Mouse (Mus musculus) lung, postnatal 4 days (tissue): Measurements from ENCODE around the gene Lin7a.

Source experiments
- DNase-seq, 2 experiments: peaks; one replicate each; pipeline ENCODE4 v3.0.0; 2021

Lin7a gene

DNA sequence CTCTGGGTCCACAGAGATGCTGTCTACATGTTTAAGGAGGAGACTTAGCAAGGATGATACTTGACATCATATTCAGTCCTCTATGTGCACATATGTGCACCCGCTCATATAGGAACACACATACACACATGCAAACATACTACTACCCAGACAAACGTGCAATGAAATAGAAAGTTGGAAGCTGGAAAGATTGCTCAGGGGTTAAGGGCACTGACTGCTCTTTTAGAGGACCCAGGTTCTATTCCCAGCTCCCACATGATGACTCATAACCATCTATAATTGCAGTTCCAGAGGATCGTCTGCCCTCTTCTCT is 19.0 kb upstream of the Lin7a start:
- DNase-seq: no peak

DNA sequence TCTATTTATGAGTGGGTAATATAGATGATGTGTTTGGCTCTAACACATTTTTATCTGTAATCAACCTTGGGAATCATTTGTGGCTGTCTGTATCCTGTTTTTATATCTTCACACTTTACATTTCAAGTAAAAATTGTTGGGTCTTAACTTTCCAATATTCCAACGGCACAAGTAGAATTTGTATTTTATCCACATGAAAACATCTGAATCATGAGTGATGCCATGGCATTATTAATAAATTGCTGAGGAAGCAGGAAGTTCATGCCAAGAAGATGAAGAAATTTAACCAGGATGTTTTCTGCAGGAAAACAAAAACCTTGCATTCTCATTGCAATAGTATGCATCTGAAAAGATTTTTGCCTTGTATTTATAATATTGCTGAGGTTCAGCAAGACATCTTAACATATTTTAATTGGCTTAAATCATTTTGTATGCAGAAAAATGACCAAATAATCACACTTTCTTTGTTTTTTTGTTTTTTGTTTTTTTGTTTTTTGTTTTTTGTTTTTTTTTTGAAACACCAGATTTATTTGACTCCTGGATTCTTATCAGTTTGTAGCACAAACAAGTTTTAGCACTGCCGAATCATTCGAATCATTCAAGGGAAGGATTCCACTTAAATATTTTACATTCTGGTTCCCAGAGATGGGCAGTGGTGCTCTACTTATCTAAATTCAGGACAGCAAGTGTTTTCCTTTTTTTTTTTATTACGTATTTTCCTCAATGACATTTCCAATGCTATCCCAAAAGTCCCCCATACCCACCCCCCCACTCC is 18.1 kb upstream of the Lin7a start:
- DNase-seq: no peak

DNA sequence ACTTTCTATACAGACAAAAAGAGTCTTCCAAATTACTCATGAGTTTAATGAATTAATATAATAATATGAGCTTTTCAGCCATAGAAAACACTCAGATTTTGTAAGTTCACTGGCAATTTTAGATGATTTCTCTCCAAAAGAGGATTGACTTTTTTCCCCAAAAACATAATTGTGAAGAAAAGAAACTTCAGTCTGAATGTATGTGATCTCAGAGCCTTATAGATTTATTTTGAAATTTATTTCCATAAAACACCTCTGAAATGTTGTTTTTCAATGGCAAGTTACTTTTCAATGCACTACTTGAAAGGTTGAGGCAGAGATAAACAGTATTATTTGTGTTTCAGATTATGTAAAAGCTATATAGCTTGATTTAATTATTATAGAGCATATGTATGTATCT is 16.8 kb upstream of the Lin7a start:
- DNase-seq: no peak

DNA sequence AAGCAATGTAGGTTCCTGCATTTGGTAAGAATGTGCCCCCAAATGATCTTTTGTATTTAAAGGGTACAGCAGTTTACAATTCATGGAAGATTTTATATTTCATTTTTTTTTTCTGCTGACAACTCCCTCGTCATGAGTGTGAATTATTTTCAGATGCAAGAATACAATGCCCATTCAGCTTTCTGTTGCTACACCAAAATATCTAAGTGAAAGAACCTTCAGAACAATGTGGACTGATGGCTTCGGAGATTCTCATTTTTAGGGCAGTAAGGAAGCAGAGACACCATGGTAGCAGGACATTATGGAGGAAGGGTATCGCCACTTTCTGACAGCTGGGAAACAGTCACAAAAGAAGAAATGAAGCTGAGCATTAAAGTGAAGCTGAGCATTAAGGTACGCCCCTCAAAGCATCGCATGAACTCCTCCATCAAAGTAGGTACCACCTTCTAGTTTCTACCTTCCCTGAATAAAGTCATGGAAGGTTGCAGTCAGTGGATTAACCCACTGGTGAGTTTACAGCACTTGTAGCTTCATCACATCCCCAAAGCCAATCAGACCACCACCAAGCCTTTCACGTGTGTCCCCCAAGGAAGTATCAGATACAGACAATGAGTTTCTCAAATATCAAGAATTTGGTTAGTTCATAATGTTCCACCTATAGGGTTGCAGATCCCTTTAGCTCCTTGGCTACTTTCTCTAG is 16.0 kb upstream of the Lin7a start:
- DNase-seq: no peak

DNA sequence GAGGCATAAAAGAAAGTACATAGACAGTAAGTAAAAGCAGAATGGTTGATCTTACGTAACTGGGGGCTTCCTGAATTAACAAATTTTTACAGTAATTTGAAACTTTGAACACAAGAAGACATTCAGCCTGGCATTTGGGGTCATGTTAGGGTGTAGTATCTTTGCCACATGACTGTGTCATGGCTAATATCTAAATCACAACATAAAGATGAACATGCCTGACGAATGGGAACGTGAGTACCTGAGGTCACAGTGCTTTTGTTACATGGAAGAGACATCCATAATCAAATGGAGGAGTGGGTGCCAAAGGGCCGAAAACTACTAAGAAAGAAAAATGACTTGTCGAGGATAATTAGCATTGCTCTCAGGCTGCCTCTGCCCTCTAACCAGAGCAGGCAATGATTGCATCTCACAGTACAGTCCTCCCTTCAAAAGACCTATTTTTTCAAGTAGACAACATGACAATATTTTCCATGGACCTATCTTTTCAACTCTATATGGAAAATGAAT is 15.0 kb upstream of the Lin7a start:
- DNase-seq: no peak

DNA sequence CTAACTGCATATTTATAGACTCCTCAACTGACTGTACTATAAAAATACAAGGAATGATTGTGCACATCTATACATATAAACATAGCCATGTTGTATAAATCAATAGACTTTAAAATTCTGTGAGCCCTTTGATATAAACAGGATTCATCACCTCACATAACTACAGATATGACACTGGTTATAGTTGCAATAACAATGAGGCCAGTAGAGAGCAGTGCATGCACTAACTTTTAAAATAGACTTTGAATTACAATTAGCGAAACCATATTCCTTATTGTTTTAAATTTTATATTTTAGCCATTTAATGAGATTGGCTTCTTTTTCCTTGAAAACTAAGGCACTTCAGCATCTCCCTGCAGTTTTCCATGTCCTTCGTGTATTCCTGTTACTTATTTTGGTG is 11.1 kb upstream of the Lin7a start:
- DNase-seq: no peak

DNA sequence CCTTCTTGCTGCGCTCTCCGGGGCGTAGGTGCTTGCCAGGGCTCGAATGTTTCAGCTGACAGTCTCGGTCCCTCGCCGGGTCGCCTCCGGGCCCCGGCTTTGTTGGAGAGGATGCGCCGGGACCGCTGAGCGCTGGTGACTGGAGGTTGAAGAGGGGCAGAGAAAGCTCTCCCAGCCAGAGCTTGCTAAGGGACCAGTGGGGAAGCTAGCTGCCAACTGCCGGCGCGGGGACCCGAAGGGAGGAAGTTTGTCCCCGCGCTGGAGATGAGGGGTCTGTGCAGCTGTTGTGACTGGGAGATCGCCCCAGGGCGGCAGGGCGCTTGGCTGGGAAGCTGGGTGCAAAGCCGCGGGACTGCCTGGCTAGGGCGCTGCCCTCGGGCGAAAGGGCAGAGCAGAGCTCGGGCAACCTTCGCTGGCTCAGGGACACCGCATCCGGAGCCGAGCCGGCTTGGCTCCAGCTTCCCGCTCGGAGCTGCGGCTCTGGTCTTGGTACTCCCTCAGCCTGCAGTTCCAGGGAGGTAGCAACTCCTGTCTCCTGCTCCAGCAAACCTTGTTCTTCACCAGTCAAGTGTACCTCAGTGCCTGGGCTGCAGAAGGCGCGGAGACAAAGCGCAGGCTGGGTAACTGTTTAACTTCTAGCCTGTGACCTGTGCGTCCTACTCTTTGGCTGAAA is 781 bp downstream of the Lin7a start:
- DNase-seq: peak; percentile 25 to 32

DNA sequence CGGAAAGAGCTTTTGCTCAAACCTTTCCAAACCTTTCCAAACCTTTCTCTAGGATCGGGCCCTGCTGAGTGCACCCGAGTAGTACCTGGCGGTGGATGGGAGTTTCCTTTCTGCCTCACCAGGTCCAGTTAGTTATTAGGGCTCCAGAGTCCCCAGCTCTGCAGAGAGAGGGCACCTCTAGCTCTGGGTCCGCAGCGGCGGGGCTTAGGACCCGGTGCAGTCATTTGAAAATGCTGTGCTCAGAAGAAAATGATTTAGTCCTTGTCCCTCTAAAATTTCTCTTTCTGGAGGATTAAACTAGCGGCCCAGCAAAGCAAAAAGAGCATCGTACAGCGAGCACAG is 1.3 kb downstream of the Lin7a start:
- DNase-seq: no peak

DNA sequence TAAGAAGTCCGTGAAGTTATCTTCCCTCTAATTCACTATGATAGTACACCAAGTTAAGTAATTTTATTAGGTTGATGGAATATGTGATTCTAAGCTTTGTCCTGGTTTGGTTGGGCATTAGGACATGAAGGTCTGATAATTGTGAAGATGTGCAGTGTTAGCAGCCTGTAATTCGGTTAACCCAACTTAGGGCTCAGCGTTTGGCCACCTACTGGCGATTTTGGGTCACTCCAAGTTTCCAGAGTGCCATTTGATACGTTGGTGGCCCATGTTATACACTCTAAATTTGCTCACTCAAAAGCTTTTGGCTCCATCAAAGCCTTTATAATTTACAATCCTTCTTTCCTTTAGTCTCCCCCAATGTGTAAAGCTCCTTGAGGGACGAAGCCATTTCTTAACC is 2.4 kb downstream of the Lin7a start:
- no peak for DNase-seq

DNA sequence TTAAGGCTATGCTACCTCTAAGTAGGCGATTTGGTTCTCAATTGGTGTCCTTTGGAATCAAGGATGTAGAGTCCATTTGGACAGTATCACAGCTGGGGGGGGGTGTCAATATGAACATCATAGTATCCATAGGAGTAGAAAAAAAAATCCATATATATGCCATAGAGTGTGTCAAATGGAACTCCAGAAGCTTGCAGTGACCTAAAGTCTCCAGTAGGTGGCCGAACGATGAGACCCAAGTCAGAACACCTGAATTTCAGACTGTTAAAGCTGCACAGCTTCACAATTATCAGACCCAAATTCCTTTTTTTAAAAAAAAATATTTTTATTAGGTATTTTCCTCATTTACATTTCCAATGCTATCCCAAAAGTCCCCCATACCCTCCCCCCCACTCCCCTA is 3.3 kb downstream of the Lin7a start:
- no peak for DNase-seq

DNA sequence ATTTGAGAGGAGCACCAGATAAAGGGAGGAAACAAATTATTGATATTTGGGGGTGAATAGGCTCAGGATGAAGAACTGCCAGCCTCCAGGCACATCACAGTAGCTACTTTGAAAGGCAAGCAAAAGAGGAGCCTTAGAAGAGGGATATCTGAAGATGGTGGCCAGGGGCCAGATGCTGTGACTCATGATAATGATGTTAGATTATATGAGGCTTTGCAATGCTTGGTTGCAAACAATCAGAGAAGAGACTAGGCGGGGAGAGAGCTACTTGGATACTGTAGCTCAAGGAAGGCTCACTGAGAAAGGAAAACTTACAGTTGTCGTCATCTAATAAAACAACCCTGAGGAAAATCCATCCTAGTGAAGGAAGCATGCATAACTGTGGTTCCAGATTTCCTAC is 5.2 kb downstream of the Lin7a start:
- DNase-seq: no peak

DNA sequence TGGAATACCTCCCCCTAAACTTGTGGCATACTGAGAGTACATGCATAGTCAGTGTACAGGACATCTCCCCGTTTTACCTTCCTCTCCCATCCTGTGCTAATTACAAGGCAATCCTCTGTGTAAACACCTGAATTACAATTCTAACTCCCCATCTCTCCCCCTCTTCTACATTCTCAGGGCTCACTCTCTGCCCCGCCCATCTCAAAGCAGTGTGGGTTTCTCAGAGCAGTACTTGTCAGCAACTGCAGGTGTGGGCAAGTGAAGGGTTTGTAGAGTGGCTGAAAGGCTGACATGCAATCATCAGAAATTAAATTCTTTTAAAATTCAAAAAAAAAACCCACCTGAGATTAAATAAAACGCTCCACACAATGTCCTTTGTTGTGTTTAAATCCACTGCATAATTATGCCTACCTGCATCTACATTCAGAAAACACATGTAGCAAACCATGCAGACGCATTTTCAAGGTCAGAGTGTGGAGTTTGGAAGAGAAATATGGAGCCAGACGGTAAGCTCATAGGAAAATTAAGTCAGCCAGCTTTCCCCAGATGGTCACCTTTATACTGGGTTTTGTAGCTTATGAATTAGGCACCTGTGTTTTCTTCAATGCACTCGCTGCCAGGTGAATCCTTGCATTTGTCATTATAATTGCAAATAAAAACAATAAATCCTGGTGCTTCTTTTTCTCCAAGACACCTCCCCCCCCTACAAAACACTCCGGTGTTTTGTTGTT is 22.6 kb downstream of the Lin7a start:
- no peak for DNase-seq

DNA sequence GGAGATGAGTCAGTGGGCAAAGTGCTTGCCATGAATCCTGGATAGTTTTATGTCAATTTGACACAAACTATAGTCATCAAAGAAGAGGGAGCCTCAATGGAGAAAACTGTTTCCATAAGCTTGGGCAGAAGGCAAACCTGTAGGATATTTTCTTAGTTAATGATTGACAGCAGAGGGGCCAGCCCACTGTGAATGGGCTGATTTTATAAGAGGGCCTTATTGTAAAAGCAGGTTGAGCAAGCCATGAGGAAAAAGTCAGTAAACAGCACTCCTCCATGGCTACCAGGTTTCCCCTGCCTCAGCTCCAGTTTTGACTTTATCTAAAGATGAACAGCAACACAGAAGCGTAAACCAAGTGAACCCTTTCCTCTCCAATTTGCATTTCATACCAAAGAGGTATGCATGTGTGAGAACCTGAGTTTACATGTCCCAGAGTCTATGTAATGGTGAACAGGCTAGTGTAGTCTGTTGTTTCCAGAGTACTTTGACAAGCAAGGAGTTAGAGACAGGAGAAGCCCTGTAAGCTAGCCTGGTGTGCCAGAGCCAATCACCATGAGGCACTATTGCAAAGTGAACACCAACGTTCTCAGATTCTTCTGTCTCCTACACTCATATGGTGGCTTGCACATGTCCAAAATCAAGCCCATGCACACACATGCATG is 29.2 kb downstream of the Lin7a start:
- no peak for DNase-seq

DNA sequence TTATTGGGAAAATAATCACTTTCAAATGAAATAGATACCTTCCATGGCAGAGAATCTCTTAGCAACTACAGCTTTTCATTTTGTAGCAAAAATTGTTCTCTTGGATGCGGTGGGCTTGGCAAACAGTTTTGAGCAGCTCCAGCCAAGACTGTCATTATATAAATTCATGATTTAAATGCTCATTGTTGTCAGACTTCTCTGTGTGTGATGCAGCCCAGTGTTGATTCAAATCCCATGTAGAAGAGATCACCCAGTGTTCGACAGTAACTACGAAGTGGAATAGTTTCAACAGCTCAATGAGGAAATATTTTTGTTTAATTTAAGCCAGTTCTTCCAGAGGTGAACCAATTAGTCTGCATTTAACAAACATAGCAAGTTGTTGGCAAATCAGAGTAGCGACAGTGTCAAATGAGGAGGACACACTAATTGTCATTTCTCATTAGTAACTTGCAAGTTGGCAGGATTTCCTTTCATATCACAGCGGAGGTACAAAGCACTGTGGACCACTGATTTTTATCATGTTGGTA is 39.5 kb downstream of the Lin7a start:
- DNase-seq: no peak

DNA sequence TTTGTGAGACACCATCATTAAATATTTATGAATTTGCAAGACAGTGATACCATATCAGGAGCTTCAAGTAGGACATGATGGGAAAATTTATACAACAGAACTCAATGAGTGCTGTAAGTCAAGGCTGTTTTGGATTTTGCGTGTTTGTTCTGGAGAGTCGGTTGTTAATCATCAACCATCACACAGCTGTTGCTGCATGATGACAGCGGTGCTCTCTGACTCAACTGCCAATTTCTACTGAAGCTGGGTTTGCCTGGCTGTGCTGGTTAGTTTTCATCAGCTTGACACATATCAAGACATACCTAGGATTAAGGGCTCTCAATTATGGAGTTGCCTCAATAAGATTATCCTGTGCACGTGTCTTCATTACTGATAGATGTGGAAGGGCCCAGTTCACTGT is 41.1 kb downstream of the Lin7a start:
- DNase-seq: no peak

DNA sequence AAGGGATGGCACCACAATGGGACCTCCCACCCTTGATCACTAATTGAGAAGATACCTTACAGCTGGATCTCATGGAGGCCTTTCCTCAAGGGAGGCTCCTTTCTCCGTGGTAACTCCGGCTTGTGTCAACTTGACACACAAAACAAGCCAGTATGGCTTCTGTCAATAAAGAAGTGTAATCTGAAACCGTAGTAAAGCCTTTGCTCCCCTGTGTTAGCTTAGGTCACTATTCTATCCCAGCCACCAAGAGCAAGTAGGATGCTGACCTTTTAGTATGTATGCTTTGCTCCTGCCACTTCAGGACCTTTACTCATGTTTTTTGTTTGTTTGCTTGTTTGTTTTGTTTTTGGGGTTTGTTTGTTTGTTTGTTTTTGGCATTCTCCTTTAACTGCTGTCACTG is 41.9 kb downstream of the Lin7a start:
- no peak for DNase-seq

DNA sequence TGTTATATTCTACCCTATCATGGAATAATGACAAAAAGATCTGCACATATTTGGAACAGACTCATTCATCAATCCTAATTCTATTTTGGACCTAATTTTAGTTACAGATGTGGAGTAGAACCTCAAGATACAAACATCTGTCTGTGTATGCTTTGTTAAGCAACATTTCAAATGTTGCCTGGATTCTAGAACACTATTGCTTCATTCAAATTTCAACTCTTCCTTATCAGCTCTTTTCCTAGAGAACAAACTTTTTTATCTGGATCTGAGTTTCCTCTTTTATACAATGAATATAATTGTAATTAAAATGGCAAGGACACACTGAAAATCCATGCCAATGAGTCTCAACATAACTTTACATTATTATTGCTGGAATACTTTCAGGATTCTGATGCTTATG is 43.8 kb downstream of the Lin7a start:
- DNase-seq: no peak

DNA sequence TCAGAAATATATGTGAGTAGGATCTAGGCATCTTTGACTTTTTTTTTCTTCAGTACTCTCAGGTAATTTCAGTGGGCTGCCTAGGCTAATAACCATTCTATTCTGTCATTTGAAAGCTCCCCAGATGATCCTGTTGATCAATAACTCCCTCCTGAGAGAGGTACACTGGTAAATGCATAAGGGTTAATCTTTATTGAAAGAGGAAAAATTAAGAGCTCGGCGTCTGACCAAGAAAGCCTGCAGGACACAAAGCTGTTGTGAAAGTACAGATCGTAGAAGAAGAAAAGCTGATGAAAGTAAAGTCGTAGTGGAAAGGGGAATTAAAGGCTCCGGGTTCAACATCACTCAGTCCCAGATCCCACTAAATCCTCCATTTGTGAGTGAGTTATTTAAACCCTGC is 44.2 kb downstream of the Lin7a start:
- no peak for DNase-seq

DNA sequence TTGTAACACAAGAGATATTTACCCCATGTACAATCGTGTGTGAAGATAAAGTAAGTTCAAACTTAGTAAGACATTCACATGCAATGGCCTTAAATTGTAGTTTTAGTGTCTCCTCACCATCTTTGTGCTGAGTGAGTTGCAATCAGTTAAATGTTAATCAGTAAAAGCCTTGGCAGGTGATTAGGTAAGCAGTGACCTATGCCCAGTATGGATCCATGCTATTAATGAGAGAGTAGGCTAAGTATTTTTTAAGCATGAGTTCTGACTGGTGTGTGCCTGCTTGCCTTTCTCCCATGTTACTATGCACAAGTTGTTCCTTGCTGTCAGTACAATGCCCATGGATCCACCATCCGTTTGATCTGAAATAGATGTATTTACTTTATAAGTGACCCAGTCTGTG is 44.6 kb downstream of the Lin7a start:
- DNase-seq: no peak

DNA sequence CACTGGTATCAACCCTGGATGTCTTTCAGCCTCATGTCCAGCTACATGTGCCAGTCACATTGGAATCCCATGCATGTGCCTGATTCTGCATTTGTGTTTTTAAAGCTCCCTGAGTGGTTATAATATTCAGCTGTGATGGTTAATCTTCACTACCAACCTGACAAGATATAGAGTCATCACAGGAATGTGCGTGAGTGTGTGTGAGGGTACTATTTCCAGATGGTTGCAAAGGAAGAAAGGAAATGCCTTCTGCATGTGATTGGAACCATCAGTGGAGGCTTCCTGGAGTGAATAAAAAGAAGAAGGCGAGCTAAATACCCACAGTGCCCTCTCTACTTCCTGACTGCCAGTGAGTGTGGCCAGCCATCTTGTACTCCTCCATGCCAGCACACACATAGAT is 48.2 kb downstream of the Lin7a start:
- DNase-seq: no peak

DNA sequence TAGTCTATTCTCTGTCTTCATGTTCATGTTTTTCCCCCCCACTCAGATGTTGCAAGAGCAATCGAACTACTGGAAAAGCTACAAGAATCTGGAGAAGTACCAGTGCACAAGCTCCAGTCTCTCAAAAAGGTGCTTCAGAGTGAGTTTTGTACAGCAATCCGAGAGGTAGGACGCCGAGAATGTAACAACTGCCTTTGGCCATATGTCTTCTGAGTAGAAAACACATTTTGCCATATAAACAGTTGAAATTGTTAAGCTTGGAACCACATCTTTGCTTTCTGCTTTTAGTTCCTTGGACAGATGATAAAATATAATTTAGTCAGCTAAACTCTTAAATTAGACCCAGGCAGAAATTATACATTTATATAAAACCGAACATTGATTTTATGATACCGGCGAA is 52.4 kb downstream of the Lin7a start:
- DNase-seq: no peak

DNA sequence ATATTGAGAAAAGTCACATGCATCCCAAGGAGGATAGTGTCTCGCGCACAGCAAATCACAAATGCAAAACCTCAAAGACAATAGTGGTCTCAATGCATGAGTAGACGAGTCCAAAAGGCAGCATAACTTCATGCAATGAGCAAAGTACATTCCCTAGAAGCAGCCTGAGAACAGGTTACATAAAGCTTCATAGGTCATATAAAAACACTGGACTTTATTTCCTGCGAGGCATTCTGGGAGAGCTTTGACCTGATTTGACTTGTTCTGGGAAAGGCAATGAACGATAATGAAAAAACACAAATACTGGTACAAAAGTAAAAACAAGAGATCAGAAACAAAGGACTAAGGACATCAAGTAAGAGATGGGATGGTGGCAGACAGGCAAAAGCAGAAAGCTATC is 54.1 kb downstream of the Lin7a start:
- DNase-seq: no peak

DNA sequence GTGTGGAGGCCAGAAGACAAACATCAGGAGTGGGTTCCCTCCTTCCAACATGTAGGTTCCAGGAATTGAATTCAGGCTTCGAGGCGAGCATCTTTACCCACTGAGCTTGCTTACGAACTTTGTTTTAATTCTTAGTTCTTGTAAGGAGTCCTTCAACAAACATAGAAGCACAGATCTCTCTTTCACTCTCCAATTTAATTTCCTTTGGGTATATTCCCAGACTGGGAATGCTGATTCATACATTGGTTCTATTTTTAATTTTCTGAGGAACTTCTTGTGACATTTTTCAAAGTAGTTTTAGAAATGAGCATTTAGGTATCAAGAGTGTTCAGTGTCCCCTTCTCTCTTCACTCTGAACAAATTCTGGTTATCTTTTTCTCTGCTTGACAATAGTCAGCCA is 68.0 kb downstream of the Lin7a start:
- no peak for DNase-seq
